Mouse (Mus musculus) gastrocnemius, adult 2 months (tissue): Measurements from ENCODE around the gene Vmp1. TPM values are rescaled to one million over a fixed set of nuclear protein-coding genes. Genes with fewer than 3 reads are reported as not detected.

Source experiments
- DNase-seq: peaks from one replicate; pipeline ENCODE4 v3.0.0; 2022
- H3K27ac ChIP-seq: fragments of 200-600 bp; 2 replicates; pipeline ENCODE4 v1.8.1; 2022; ENCODE audit warnings: mild to moderate bottlenecking
- H3K4me3 ChIP-seq: fragments of 200-600 bp; 2 replicates; pipeline ENCODE4 v1.8.1; 2022; ENCODE audit warnings: mild to moderate bottlenecking, moderate library complexity
- CTCF ChIP-seq: fragments of 200-600 bp; IDR thresholded peaks from 2 replicates; pipeline ENCODE4 v1.8.1; 2022; ENCODE audit warnings: antibody characterized with exemption, mild to moderate bottlenecking, moderate library complexity
- intact Hi-C: fragments of 180-260 bp; cut with DNase I; formaldehyde crosslinking; loops from one replicate; pipeline ENCODE4 v1.15.1; 2025
- long read RNA-seq, 2 experiments: library from polyadenylated mRNA; stranded (forward); transcript quantifications; one replicate each; pipeline ENCODE4 v2.0.0; 2021
- total RNA-seq, 2 experiments: library from RNA; stranded (reverse); gene quantifications; 2 replicates each; pipeline ENCODE4 v1.2.3; 2021

Vmp1 gene
- total RNA-seq, result 100 to 1,000 TPM in 1 of 2 experiments, 10 to 100 TPM in 1; 84.0 to 115 TPM
- long read RNA-seq, experiment 1, transcript Vmp1-201 (12 exons, 2,787 nt), result major isoform, 114 of 131 reads
- long read RNA-seq, experiment 1, partial matches to known transcripts, result 2 of 131 reads
- long read RNA-seq, experiment 1, other reads (novel, unspliced or antisense), result 14 of 131 reads
- long read RNA-seq, experiment 2, transcript Vmp1-201 (12 exons, 2,787 nt), result major isoform, 110 of 156 reads
- long read RNA-seq, experiment 2, partial matches to known transcripts, result 8 of 156 reads
- long read RNA-seq, experiment 2, other reads (novel, unspliced or antisense), result 35 of 156 reads

DNA sequence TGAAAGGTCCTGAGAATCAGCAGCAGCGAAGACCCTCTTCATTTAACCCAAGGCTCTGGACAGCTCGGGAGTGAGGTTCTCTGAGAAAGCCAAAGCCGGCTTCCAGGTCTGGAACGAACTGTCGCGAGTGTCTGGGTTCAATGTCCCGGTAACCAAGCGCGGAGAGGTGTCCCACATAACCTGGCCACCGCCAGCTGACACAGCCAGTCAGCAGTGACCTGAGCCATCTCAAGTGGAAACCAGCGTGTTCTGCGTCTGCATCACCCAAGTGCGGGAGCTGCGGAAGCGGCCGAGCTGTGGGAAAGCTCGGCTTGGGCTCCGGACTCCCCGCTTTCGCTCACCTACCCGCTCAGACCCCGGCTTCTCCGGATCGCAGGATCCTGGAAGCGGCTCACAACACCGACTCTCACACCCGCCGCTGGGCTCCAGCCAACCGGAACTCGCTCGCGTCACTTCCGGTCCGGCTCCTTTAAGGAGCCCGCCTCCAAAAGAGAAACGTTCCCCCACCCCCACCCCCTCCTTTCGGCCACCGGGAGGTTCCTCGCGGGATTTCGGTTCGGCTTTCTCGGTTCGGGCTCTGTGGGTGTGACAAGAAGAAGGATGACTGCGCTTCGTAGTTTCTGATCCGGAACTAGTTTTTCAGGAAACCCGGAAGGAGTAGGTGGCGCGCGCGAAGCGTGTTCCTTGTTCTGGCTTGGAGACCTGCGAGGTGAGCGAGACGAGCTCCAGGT, at the start of gene Vmp1, which contains the start of gene Ptrh2:
Vmp1 (minus strand) TSS at position 442 of the 731 bp plus-strand sequence.
Ptrh2 (plus strand) TSS at position 591 of the 731 bp plus-strand sequence.
- peak within 1 kb of the TSS; percentile 99 for H3K27ac ChIP-seq
- intact Hi-C loops, result loop anchor here (5.0 to 10.0 kb wide), 2 partner anchors 74 to 331 kb away; partner anchors contain the start of gene Cltc
- no peak for TF ChIP-seq CTCF
- peak within 1 kb of the TSS; percentile 91 for H3K4me3 ChIP-seq
- DNase-seq, result peak; percentile 96

GRCm38 (mm10) chr11:86731443-86731842, 47.8 kb upstream of the Vmp1 start:
- peak overlapping the region; percentile 9; the same call in 1 of the 2 replicates for H3K4me3 ChIP-seq
- DNase-seq, result peak; percentile 22
- TF ChIP-seq CTCF, result no peak
- intact Hi-C loops, result no loop called here
- H3K27ac ChIP-seq, result peak overlapping the region; percentile 94

- no peak for DNase-seq
- TF ChIP-seq CTCF, result no peak
- intact Hi-C loops, result no loop called here
- H3K27ac ChIP-seq, result no peak overlapping the region; the same call in 1 of the 2 replicates
- H3K4me3 ChIP-seq, result no peak overlapping the region
These were observed 42.0 kb upstream of the Vmp1 start for GRCm38 (mm10) chr11:86725607-86726006.

- intact Hi-C loops, result no loop called here
- DNase-seq, result no peak
- Histone ChIP-seq H3K4me3 (no peak overlapping the region), H3K27ac (no peak overlapping the region; the same call in 1 of the 2 replicates)
- TF ChIP-seq CTCF, result no peak
These were observed 41.3 kb upstream of the Vmp1 start for GRCm38 (mm10) chr11:86724982-86725381.

GRCm38 (mm10) chr11:86724004-86724403, 40.4 kb upstream of the Vmp1 start:
- H3K4me3 ChIP-seq, result no peak overlapping the region
- intact Hi-C loops, result no loop called here

DNA sequence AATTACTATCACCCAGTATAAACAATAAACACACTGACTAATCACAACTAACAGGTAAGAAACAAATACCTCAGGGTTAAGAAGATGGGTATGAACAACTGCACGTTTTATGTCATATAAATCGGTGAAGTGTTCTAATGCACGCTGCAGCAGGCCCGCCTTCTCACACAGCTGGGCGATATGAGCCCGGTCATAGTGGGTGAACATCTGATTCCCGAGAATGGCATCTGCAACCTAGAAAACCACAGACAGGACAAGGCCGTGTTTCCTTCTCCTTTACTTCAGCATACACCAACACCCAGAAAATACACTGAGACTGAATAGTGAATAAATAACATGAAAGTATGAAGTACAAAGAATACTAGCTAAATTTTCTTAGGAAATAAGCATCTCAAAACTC, 35.8 kb upstream of the Vmp1 start:
- TF ChIP-seq CTCF, result no peak
- no peak overlapping the region for H3K4me3 ChIP-seq
- peak; percentile 20 for DNase-seq
- intact Hi-C loops, result no loop called here
- peak overlapping the region; percentile 4; the same call in 1 of the 2 replicates for H3K27ac ChIP-seq

More at GRCm38 (mm10) chr11:86724004-86724403, 40.4 kb upstream of the Vmp1 start:
- DNase-seq, result no peak
- TF ChIP-seq CTCF, result no peak
- H3K27ac ChIP-seq, result no peak overlapping the region

DNA sequence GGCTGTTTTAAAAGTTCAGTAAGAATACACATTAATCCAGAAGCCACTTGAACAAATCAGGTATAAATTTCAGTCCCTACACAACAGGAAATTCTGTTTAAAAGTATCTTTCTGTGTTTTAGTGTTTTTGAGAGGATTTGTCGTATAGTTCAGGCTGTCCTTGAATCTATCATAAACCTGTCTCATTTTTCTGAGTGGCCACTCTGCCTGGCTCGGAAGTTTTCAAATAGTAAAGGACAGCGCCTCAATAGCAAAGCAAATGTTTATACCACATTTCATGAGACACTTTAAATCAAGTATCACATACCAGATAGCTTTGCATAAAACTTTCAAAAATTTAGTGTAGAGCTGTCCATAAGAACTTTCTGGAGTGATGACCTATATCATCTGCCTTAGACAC, 34.7 kb upstream of the Vmp1 start:
- DNase-seq, result no peak
- TF ChIP-seq CTCF, result no peak
- H3K27ac ChIP-seq, result peak overlapping the region; percentile 54
- intact Hi-C loops, result no loop called here
- no peak overlapping the region for H3K4me3 ChIP-seq

GRCm38 (mm10) chr11:86717306-86718065, 33.9 kb upstream of the Vmp1 start:
- DNase-seq, result no peak
- TF ChIP-seq CTCF, result no peak
- intact Hi-C loops, result no loop called here
- peak overlapping the region; percentile 54 for H3K27ac ChIP-seq
- H3K4me3 ChIP-seq, result no peak overlapping the region

- H3K27ac ChIP-seq, result peak overlapping the region; percentile 95
- intact Hi-C loops, result no loop called here
- DNase-seq, result peak; percentile 65
- no peak for TF ChIP-seq CTCF
- peak overlapping the region; percentile 36; the same call in 1 of the 2 replicates for H3K4me3 ChIP-seq
These were observed 31.0 kb upstream of the Vmp1 start for GRCm38 (mm10) chr11:86714606-86715005.

DNA sequence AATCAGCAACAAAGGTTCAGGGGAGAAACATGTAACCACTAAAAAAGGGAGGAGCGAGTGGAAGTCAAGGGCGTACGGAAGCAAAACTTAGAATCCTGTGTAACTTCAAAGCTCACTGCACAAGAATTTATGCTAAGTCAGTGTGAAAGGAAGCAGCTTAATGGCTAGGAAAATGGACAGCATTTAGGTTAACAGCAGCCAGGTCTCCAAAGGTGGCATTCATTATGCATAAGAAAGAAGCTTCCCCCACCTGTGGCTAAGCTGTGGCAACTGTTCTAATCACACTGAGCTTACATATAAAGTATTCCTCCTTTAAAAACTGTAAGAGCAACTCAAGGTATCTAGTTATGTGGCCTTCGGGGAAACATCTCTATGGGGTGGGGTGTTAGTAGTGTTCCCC, 17.5 kb upstream of the Vmp1 start:
- Histone ChIP-seq H3K4me3 (no peak overlapping the region), H3K27ac (no peak overlapping the region)
- no peak for TF ChIP-seq CTCF
- intact Hi-C loops, result no loop called here
- no peak for DNase-seq

- DNase-seq, result no peak
- TF ChIP-seq CTCF, result no peak
- intact Hi-C loops, result no loop called here
- Histone ChIP-seq H3K4me3 (no peak overlapping the region), H3K27ac (no peak overlapping the region)
These were observed 11.8 kb upstream of the Vmp1 start for GRCm38 (mm10) chr11:86695461-86695860.

DNA sequence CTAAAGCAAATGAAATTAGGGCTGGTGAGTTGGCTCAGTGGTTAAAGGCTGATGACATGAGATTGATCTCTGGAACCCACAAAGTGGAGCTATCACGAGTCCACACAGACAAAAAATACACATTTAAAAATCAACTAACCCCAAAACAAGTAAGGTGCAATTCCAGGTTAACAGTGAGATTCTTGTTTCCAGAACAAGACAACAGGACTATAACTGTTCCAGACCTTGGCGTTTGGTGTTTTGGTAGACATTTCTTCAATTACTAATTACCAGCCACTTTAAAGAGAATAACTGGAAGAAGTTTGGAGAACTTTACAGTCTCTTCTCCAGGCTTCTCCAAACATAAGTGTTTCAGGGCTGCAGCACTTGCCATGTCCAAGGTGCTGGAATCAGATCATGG, 8.9 kb upstream of the Vmp1 start:
- Histone ChIP-seq H3K27ac (no peak overlapping the region), H3K4me3 (no peak overlapping the region)
- TF ChIP-seq CTCF, result no peak
- DNase-seq, result no peak
- intact Hi-C loops, result no loop called here

GRCm38 (mm10) chr11:86691956-86692355, 8.3 kb upstream of the Vmp1 start:
- no peak for DNase-seq
- Histone ChIP-seq H3K27ac (no peak overlapping the region), H3K4me3 (no peak overlapping the region)
- intact Hi-C loops, result no loop called here
- no peak for TF ChIP-seq CTCF
